Mouse (Mus musculus): Measurements from ENCODE around the gene 1700092M07Rik. TPM values are rescaled to one million over a fixed set of nuclear protein-coding genes. Genes with fewer than 3 reads are reported as not detected.
"Not testable (repeated sequence)": the region's sequence is repeated elsewhere in the genome, so short reads cannot be mapped to it uniquely, and the experiment has no call there.

Gene 1700092M07Rik
- total RNA-seq, 2 experiments from 2014 or later, result 0.72 TPM; not detected in 1

DNA sequence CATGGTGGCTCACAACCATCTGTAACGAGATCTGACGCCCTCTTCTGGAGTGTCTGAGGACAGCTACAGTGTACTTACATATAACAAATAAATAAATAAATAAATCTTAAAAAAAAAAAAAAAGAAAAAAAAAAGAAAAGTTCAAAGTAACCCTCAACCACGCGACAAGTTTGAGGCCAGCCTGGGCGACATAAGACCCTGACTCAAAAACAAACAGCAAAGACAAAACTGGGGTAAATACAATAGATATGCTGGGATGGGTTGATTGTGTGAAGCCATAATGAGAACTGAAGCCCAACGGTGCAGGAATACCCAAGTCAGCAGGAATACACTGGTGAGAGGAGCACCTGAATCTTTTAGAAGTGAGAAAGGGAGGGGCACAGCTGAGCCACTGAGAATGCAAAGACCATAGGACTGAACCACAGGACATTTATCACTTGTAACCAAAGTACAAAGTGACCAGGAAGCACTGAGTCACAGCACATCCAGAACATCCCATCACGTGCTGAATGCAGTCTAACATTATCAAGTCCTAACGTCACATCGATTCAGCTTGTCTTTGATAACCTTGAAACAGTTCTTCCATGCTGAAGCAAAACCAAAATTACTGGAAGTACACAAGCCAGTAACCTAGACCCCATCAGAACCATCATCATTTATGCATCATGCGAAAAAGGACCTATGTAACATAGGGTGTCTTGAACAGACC is 23.6 kb upstream of the 1700092M07Rik start:
- DNase-seq, result no peak

DNA sequence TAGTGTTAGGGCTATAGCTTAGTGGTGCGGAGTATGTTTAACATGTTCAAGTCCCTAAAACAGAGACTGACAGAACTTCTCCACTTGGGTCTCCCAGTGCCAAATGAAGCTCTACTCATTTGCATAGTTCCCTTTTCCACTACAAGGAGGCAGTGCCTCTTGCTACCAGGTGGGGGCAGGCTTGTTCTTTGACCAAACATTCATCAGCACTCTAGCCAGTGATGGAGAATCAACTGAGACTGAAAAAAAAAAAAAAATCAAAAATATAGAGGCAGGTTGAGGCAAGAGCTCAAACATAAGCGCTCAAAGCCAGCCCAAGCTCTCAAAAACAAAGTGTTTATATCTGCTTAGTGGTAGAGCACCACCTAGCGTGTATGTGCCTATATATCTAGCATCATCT is 22.2 kb upstream of the 1700092M07Rik start:
- peak; percentile 58 to 72 for DNase-seq

GRCm38 (mm10) chr19:8719037-8719436 is 21.5 kb upstream of the 1700092M07Rik start:
- not testable (repeated sequence) for DNase-seq

DNA sequence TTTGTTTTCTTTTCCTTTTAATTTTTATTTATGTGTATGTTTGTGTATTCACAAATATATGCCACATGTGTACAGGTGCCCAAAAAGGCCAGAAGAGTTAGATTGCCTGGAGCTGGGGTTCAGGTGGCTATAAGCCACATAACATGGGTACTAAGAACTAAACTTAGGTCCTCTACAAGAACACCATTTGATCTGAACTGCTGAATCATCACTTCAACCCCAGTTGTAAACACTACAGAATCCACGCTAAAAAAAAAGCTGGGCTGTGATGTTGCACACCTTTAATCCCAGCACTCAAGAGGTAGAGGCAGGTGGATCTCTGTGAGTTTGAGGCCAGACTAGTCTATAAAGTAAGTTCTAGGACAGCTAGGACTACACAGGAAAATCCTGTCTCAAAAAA is 19.1 kb upstream of the 1700092M07Rik start:
- no peak for DNase-seq

GRCm38 (mm10) chr19:8722021-8722420 is 18.5 kb upstream of the 1700092M07Rik start:
- DNase-seq, result no peak

DNA sequence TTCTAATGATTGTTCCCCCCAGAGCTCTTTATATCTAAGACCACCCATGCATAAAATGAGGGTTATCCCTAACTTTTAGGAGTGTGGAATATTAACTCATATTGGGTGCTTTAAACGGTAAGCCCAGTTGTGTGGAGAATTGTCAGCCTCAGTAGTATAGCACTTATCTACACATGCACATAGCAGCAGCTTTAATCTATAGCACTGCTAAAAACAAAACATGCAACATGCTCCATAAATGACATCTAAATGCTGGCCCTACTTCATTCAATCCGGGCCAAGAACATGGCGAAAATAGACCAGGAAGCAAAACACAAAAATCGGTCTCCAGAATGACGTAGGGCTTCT is 18.0 kb upstream of the 1700092M07Rik start:
- DNase-seq, result no peak

DNA sequence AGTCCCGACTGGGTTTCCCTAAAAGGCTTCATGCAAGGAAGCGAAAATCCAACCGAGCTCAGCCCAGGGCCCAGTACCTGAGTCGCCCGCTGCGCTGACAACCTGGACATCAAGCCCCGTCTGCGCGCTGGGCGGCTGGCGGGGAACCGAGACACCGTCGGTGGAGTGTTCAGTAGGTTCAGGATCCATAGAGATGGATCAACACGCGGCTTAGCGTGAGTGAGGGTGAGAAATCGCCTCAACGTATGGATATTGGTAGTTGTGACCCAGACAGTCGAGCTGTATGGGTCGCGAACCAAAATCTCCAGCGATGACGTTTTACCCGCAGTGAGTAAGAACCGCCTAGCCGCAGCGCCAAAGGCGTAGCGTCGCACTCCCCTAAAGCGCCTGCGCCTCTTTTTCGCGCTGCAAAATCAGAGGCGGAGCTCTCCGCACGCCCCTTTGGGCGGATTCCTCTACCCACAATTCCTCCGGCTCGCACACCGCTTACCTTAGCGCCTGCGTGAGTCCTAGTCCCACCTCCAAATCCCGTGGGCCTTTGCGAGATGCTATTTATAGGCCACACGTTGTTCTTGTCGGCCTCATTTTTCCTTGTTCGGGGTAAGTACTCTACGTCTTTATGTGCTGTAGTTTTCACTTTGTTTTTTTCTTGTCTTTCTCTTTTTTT is 17.5 kb upstream of the 1700092M07Rik start, which contains the start of gene Slc3a2:
Slc3a2 (minus strand) TSS at position 463 of the 667 bp plus-strand sequence.
- peak; percentile 99 for DNase-seq

GRCm38 (mm10) chr19:8723574-8724346 is 16.8 kb upstream of the 1700092M07Rik start:
- no peak for DNase-seq

- DNase-seq, result no peak
These were observed 16.1 kb upstream of the 1700092M07Rik start for GRCm38 (mm10) chr19:8724392-8724791.

DNA sequence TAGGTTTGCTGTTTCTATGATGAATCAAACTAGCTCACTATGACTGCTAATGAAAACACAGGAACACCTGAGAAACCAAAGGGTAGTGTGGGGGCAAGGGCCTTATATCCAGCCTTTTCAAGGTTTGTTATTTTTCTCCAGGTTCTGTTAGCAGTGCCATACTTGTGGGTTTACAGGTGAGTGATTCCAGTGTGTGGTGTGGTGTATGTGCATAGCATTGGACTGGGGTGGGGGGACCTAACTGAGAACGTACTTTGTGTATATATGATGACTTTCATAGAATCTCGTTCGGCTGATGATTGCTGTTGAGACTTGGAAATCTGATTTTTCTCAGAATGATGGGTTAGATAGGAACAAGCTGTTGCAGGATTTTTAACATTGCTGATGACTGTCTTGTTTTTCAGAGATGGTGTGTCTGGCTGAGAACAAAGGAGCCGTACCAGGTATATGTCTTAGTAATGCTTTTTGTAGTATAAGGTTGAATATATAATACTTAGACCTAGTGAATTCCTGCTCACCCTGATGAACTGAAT is 15.4 kb upstream of the 1700092M07Rik start:
- DNase-seq, result no peak

GRCm38 (mm10) chr19:8726609-8727390 is 13.7 kb upstream of the 1700092M07Rik start:
- no peak for DNase-seq

- no peak for DNase-seq
These were observed 12.9 kb upstream of the 1700092M07Rik start for GRCm38 (mm10) chr19:8727495-8728114.

- DNase-seq, result not testable (repeated sequence)
These were observed 12.0 kb upstream of the 1700092M07Rik start for GRCm38 (mm10) chr19:8728335-8729099.

DNA sequence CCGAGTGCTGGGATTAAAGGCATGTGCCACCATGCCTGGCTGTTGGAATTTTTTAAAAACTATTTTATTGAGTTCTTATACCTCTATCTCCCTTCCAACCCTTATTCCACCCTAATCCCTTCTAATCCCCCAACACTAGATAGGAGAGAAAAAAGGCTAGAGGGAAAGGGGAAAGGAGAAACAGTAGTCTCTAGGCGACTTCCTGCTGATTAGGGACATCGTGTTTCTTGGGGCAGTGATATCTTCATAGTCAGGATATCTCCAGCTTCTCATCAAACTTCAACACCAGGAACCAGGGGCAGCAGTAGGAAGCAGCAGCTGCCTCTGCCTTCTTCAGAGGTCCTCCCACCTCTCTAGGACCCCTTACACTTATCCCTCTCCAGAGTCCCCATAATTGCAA is 6.2 kb upstream of the 1700092M07Rik start:
- DNase-seq, result no peak

- peak; percentile 93 to 96 for DNase-seq
These were observed 4.9 kb upstream of the 1700092M07Rik start, which contains the start of gene Wdr74 for GRCm38 (mm10) chr19:8735389-8736159. Gene Wdr74 (plus strand): TSS chr19:8735827.

- no peak for DNase-seq
These were observed 4.4 kb upstream of the 1700092M07Rik start for GRCm38 (mm10) chr19:8736160-8736467.

- DNase-seq, result no peak
These were observed 1.6 kb upstream of the 1700092M07Rik start for GRCm38 (mm10) chr19:8738911-8739310.

- no peak for DNase-seq
These were observed 872 bp upstream of the 1700092M07Rik start for GRCm38 (mm10) chr19:8739646-8740045.

DNA sequence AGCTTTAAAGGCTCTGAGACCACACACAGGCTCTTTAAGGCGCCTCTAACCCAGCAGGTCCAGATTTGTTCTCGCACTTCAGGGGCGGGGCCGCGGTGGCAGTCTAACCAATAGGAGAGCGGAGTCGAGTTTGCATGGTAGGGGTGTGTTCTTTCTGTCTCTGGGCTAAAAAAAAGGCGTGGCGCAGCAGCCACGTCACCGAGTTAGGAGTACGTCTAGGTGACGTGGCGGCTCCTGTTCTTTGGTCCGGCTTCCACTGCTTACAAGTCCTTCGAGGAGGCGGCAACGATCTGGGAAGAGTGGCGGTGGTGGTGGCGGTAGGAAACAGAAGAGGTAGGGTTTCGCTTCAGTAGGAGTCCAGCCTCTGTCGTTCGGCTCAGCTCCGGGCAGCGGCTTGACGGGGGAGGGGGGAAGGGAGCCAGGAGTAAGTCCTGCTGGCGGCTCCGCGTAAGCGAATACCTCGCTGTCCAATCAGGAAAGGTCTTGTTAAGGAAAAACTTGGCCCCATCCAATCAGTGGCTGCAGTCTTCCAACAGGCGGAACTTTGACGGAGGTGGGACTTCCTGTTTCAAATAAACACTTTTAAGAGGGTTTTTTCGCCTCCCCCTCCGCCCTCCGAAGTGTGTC is 838 bp downstream of the 1700092M07Rik start, which contains the start of gene Stx5a:
Stx5a (plus strand) TSS at position 171 of the 627 bp plus-strand sequence.
- DNase-seq, result peak; percentile 96 to 98
